Mouse (Mus musculus) B cell, adult 67 days (primary cell): ENCODE results near the gene Gm28035. TPM values are rescaled to one million over a fixed set of nuclear protein-coding genes. Genes with fewer than 3 reads are reported as not detected.

Experiments used
- total RNA-seq, 2 experiments: library from RNA; stranded (reverse); gene quantifications; 4 replicates each; pipeline ENCODE4 v1.2.4; 2023

Gene Gm28035
- total RNA-seq: 1 to 10 TPM; 1.4 to 5.0 TPM

GRCm38 (mm10) chr2:30240267-30240666, at the start of gene Gm28035:
Gene Gm28035 (plus strand): TSS chr2:30240567.

GRCm38 (mm10) chr2:30205629-30206357, 34.6 kb upstream of the Gm28035 start, which contains the start of gene Kyat1:
Gene Kyat1 (minus strand): TSS chr2:30205847.

GRCm38 (mm10) chr2:30237199-30237880, 3.0 kb upstream of the Gm28035 start, which contains the start of gene Lrrc8a:
Gene Lrrc8a (plus strand): TSS chr2:30237715.

DNA sequence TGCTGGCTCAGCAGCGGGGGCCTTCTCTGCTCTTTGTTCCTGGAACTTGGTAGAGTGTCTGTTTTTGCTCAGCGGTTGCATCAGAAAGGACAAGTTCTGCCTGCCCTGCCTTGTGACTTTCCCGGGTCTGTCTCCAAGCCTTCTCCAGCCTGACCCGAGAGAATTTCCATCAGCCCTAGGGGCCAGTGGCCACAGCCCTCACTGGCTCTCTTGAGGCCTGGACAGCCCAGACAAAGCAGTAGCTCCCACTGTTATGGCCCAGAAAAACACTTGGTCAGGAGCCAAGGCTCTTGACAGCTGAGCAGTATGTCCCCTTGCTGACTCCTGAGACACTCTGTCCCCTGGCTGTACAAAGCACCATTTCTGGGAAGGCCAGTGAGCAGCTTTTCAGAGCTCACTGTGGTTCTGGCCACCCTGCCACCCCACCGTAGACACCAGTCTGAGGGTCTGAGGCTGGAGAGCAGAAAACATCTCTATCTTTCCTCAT, 25.4 kb downstream of the Gm28035 start, which contains the start of gene Phyhd1:
Gene Phyhd1, plus strand, starts transcription at position 437 of the 487 bp plus-strand sequence.

GRCm38 (mm10) chr2:30280743-30281142, 40.4 kb downstream of the Gm28035 start, which contains the start of gene Gm28038:
Gene Gm28038 (plus strand): TSS chr2:30281043.

GRCm38 (mm10) chr2:30286192-30287026, 46.0 kb downstream of the Gm28035 start, which contains the start of the genes Dolk and Nup188:
Gene Dolk (minus strand): TSS chr2:30286334.
Gene Nup188 (plus strand): TSS chr2:30286397.

Other genes with a start within 250 kb of the Gm28035 start
- 1 to 10 TPM; 1.8 to 2.1 TPM for gene Wdr34, start 191.7 kb upstream of the Gm28035 start, total RNA-seq
- 100 to 1,000 TPM; 239 to 303 TPM for gene Set, start 183.2 kb upstream of the Gm28035 start, total RNA-seq
- gene Pkn3, start 162.9 kb upstream of the Gm28035 start, total RNA-seq: 1 to 10 TPM; 2.1 to 2.5 TPM
- gene Zdhhc12, start 146.9 kb upstream of the Gm28035 start, total RNA-seq: 10 to 100 TPM; 15.1 to 25.0 TPM
- gene Zer1, start 116.0 kb upstream of the Gm28035 start, total RNA-seq: 10 to 100 TPM; 82.2 to 94.7 TPM
- 10 to 100 TPM; 45.6 to 49.2 TPM for gene Tbc1d13, start 106.8 kb upstream of the Gm28035 start, total RNA-seq
- 10 to 100 TPM; 11.5 to 13.6 TPM for gene Endog, start 69.1 kb upstream of the Gm28035 start, total RNA-seq
- 10 to 100 TPM; 21.5 to 27.4 TPM for gene Spout1, start 62.1 kb upstream of the Gm28035 start, total RNA-seq
- gene Kyat1, start 34.7 kb upstream of the Gm28035 start, total RNA-seq: 10 to 100 TPM in 1 of 2 experiments, 1 to 10 TPM in 1; 7.1 to 11.8 TPM
- gene Lrrc8a, start 2.9 kb upstream of the Gm28035 start, total RNA-seq: 10 to 100 TPM; 25.8 to 35.3 TPM
- 10 to 100 TPM in 1 of 2 experiments, 1 to 10 TPM in 1; 6.2 to 11.7 TPM for gene Phyhd1, start 25.6 kb downstream of the Gm28035 start, total RNA-seq
- gene Gm28038, start 40.5 kb downstream of the Gm28035 start, total RNA-seq: 1 to 10 TPM in 1 of 2 experiments, not detected in 1; 4.2 TPM
- 10 to 100 TPM in 1 of 2 experiments, 1 to 10 TPM in 1; 9.8 to 12.1 TPM for gene Dolk, start 45.8 kb downstream of the Gm28035 start, total RNA-seq
- gene Nup188, start 45.8 kb downstream of the Gm28035 start, total RNA-seq: 10 to 100 TPM; 51.1 to 56.2 TPM
- 10 to 100 TPM; 76.2 to 84.8 TPM for gene Sh3glb2, start 118.8 kb downstream of the Gm28035 start, total RNA-seq
- gene Miga2, start 123.7 kb downstream of the Gm28035 start, total RNA-seq: 10 to 100 TPM; 21.1 to 26.1 TPM
- gene Dolpp1, start 151.7 kb downstream of the Gm28035 start, total RNA-seq: 10 to 100 TPM; 27.5 to 27.7 TPM
- gene Crat, start 175.2 kb downstream of the Gm28035 start, total RNA-seq: 10 to 100 TPM; 17.0 to 25.0 TPM
- 100 to 1,000 TPM; 146 to 150 TPM for gene Ptpa, start 175.5 kb downstream of the Gm28035 start, total RNA-seq
- gene Ier5l, start 233.7 kb downstream of the Gm28035 start, total RNA-seq: 1 to 10 TPM; 1.9 to 2.9 TPM